Mouse (Mus musculus): ENCODE results near the gene Lrrc52. TPM values are rescaled to one million over a fixed set of nuclear protein-coding genes. Genes with fewer than 3 reads are reported as not detected.

The Lrrc52 gene
- polyA plus RNA-seq, 1 experiment from 2014 or later: not detected

DNA sequence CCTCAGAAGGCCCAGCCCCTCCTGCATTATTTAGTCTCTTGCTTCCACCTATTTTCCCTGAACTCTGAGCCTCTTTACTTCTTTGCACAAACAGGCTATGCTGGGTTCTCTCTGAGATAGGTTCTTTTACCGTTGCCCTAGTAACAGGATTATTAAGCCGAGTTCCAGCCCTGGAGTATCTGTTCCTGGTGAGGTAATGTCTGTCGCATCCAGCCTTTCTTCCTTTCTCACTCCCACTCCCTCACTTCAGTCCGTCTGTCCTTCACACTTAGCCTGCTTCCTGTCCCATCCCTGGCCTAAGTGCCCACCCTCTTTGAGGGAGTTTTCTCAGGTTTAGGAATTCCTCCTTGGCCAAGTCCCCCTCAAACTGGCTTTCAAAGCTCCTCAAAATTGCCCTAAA, 7.0 kb upstream of the Lrrc52 start:
- POLR2A ChIA-PET: no interaction called here
- CTCF ChIA-PET: no interaction called here
- no peaks in the 10 kb centered on the region for H3K27me3 ChIP-seq
- in situ Hi-C loops (cut with MboI; ENCODE audit: low pct_unique_long_range_greater_than_20kb): no loop called here
- ATAC-seq (no peak), DNase-seq (ENCODE audit: low read depth, low spot score) (no peak)
- no peak for TF ChIP-seq CTCF (IDR thresholded peaks at IDR 0.05)

DNA sequence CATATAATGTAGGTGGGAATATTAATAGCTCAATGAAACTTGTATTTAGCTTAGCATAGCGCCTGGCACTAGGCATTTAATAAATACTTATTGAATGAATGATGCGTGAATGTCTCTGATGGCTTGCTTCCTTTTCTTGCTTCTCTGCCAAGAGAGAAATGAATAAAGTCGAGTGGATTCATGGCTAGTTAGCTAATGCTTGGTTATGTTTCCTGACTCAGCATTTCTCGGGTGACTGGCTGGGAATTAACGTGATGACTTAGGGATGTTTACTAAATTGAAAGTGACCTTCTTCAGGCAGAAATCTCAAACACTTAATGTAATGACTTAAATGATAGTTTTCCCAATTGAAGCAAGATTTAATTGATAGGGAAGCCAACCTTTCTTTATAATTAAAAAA, 1.3 kb upstream of the Lrrc52 start:
- no peak for TF ChIP-seq CTCF (IDR thresholded peaks at IDR 0.05)
- no peak for DNase-seq (ENCODE audit: low read depth, low spot score)
- peaks cover 24% of the 10 kb centered on the region for H3K27me3 ChIP-seq
- ATAC-seq: no peak
- ChIA-PET POLR2A (no interaction called here), CTCF (interaction anchor here (0.9 kb wide), 1 partner anchor 47 kb away, joined by 3 read pairs; no protein-coding TSS in a partner anchor)
- in situ Hi-C loops (cut with MboI; ENCODE audit: low pct_unique_long_range_greater_than_20kb): no loop called here

DNA sequence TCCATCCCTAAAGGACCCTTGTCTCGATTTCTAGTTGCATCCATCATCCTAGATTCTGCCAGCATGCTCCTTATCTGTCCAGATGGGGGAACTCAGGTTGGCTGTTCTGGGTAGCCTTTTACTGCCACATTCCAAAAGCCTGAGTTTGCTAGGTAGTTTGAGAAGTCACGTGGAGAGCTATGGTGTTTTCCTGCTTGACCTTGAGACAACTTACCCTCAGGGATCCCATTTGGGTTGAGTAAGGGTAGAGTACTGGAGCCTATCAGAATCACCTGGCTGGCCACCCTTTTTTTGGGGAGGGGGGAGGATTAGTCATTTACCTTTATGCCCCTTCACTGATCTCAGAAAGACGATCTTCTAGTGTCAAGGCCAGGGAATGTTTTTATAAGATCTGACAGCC, 9.3 kb downstream of the Lrrc52 start:
- ChIA-PET POLR2A (no interaction called here), CTCF (no interaction called here)
- peaks cover 24% of the 10 kb centered on the region for H3K27me3 ChIP-seq
- TF ChIP-seq CTCF (IDR thresholded peaks at IDR 0.05): no peak
- ATAC-seq (no peak), DNase-seq (ENCODE audit: low read depth, low spot score) (no peak)
- in situ Hi-C loops (cut with MboI; ENCODE audit: low pct_unique_long_range_greater_than_20kb): no loop called here

DNA sequence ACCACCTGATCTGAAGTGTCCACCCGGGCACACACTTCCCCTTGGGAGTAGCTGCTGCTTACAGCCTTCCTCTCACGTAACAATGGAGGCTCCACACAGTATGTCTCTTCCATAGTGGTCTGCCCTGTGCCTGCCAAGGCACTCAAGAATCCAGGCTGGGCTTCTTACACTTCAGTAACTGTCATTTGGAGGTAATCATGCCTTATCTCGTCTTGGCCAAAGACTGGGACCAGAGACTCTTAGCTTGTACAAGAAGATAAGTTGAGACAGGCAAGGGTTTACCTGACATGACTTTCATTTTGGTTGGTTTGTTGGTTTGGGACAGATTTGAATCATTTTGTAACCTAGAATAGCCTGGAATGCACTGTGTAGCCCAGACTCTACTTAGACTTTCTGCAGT, 13.5 kb downstream of the Lrrc52 start:
- H3K27me3 ChIP-seq: peaks cover 31% of the 10 kb centered on the region
- ChIA-PET POLR2A (no interaction called here), CTCF (no interaction called here)
- no peak for DNase-seq (ENCODE audit: low read depth, low spot score)
- TF ChIP-seq CTCF (IDR thresholded peaks at IDR 0.05): no peak
- ATAC-seq: no peak
- in situ Hi-C loops (cut with MboI; ENCODE audit: low pct_unique_long_range_greater_than_20kb): no loop called here

DNA sequence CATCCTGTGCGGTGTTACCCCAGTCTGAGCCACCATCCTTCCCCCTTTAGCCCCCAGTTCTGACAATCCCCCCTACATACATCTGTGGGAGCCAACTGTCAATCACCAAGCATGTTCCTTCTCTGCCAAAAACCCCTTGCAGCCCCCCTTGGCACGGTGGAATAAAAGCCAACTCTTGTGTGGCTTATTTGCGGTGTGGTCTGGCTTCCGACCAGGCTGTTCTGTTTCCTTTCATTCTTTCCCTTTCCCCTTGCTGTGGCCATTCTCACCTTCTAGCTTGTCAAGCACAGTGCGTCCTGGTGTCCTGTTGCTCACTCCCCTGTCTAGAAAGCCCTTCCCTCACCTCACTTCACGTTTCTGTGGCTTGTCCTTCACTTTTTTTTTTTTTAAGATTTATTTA, 14.1 kb downstream of the Lrrc52 start:
- POLR2A ChIA-PET: no interaction called here
- ATAC-seq (no peak), DNase-seq (ENCODE audit: low read depth, low spot score) (no peak)
- in situ Hi-C loops (cut with MboI; ENCODE audit: low pct_unique_long_range_greater_than_20kb): no loop called here
- H3K27me3 ChIP-seq: peaks cover 34% of the 10 kb centered on the region
- no peak for TF ChIP-seq CTCF (IDR thresholded peaks at IDR 0.05)
- CTCF ChIA-PET: no interaction called here

DNA sequence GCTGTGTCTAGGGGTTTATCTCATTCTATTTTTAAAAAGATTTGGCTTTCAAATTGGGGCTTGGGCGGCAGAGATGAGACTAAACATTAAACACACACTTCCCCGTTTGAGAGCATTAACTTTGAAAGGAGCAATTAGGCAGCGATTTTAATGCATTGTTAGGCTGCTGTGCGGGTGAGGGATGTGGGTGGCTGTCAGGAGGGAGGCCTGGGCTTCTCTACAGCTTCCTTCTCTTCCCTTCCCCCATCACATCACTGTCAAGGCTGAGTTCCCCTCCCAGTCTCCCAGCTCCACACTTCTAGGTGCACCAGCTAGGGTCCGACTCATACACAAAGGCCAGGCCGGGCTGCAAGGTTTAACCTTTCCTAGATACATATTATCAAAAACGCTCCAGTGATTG, 18.0 kb downstream of the Lrrc52 start:
- in situ Hi-C loops (cut with MboI; ENCODE audit: low pct_unique_long_range_greater_than_20kb): no loop called here
- peaks cover 32% of the 10 kb centered on the region for H3K27me3 ChIP-seq

DNA sequence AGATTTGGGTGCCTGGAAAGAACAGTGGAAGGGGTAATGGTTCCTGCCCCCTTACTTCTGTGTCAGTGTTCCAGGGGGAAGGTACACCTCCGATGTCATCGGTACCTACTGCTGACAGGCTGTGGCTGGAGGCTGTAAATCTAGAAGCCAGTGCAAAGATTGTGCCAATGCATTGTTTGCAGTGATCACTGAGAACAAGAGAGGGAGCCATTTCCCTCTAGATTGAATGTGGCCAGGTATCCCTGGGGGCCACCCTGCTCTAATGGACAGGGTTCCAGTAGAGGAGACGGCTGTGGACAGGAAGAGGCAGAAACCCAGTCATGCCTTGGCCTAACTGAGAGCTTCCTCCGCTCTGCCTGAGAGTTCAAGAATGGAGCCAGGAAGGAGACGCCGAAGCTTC, 18.5 kb downstream of the Lrrc52 start:
- ATAC-seq (no peak), DNase-seq (ENCODE audit: low read depth, low spot score) (no peak)
- H3K27me3 ChIP-seq: peaks cover 27% of the 10 kb centered on the region
- ChIA-PET POLR2A (no interaction called here), CTCF (no interaction called here)
- in situ Hi-C loops (cut with MboI; ENCODE audit: low pct_unique_long_range_greater_than_20kb): no loop called here
- no peak for TF ChIP-seq CTCF (IDR thresholded peaks at IDR 0.05)

More for the DNA sequence above, 18.0 kb downstream of the Lrrc52 start:
- POLR2A ChIA-PET: no interaction called here
- CTCF ChIA-PET: no interaction called here
- DNase-seq (ENCODE audit: low read depth, low spot score) (no peak), ATAC-seq (no peak)
- TF ChIP-seq CTCF (IDR thresholded peaks at IDR 0.05): no peak

DNA sequence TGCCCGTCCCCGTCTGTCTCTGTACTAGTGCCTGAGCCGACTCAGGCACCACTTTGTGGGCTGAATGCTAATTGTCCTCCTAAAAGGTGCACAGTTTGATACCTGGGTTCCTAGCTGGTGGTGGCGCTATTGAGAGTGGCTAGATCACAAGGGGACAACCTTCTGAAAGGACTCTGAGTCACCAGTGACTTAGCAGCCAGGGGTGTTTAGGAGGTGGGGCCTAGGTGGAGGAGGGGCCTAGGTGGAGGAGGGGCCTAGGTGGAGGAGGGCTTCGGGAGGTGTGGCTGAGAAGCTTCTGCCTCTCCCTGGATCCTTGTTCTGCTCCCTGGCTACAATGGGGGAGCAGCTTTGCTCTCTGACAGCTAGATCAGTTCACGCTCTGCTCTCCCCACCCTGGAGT, 20.1 kb downstream of the Lrrc52 start:
- ChIA-PET CTCF (no interaction called here), POLR2A (no interaction called here)
- DNase-seq (ENCODE audit: low read depth, low spot score): no peak
- H3K27me3 ChIP-seq: peaks cover 24% of the 10 kb centered on the region
- no peak for TF ChIP-seq CTCF (IDR thresholded peaks at IDR 0.05)
- in situ Hi-C loops (cut with MboI; ENCODE audit: low pct_unique_long_range_greater_than_20kb): no loop called here
- no peak for ATAC-seq

DNA sequence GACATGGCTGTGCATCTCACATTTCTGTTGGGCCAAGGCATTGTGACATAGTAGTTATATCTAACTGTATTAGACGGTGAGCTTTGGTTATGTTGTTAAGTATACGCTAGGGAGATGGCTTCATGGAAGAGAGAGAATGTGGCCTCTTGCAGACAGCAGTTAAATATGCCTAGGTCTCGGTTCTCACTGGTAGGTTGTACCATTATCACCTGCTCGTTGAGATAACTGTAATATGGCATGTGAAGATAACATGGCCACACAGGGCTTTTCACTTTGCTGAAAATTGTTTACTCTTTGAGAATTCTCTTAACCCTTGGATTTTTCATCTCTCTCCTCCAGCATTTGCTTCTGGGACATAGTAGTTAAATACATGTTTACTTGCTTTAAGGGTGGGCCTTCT, 21.4 kb downstream of the Lrrc52 start:
- no peak for TF ChIP-seq CTCF (IDR thresholded peaks at IDR 0.05)
- in situ Hi-C loops (cut with MboI; ENCODE audit: low pct_unique_long_range_greater_than_20kb): no loop called here
- ChIA-PET CTCF (no interaction called here), POLR2A (no interaction called here)
- DNase-seq (ENCODE audit: low read depth, low spot score) (no peak), ATAC-seq (no peak)
- peaks cover 33% of the 10 kb centered on the region for H3K27me3 ChIP-seq

DNA sequence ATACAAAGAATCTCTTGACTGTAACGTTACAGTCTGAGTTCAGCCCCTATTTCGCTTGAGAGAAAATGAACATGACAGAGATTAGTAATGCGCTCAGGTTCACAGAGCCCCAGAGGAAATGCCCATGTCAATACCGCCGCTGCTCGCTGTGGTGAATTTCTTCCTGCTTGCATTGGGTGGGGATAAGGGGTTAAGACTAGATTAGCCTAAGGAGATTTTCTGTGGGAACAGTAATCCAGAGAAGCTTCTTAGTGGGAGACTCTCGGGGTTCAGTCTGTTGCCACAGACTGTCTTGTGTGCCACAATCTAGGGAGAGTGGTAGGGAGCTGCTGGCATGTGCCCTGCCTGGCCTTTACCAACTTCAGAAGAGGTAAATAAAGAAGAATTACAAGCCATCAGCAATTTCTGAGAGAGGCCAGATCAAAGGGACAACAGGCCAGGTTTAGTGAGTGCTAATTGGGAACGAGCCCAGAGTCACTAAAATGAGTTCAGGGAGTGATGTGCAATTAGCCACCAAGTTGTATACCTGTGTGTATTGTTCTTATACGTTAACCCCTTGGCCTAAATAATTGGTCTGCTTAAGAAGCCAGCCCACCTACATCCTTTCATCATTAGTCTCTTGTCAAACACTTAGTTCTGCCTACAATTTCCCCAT, 28.2 kb downstream of the Lrrc52 start:
- peaks cover 39% of the 10 kb centered on the region for H3K27me3 ChIP-seq
- no peak for ATAC-seq
- DNase-seq (ENCODE audit: low read depth, low spot score): no peak
- in situ Hi-C loops (cut with MboI; ENCODE audit: low pct_unique_long_range_greater_than_20kb): no loop called here
- ChIA-PET POLR2A (no interaction called here), CTCF (no interaction called here)
- no peak for TF ChIP-seq CTCF (IDR thresholded peaks at IDR 0.05)

DNA sequence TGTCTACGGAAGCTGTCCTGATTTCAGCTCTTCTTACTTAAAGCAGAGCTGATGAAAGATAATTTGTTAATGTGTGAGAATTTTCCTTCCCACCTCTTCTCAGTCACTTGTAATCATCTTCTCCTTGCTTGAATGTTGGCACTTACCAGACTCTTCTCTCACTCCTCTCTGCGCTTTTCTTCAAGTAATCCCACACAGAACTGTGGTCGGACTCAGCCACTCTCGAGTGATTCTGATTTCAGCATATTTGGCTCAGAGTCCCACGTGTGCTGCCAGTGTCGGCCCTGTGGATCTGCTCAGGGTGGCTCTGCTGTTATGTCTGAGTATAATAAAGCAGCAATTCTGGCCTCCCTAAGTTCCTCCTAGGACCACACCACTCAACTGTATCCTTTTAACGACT, 29.5 kb downstream of the Lrrc52 start:
- peaks cover 39% of the 10 kb centered on the region for H3K27me3 ChIP-seq
- CTCF ChIA-PET: no interaction called here
- DNase-seq (ENCODE audit: low read depth, low spot score) (no peak), ATAC-seq (no peak)
- TF ChIP-seq CTCF (IDR thresholded peaks at IDR 0.05): no peak
- POLR2A ChIA-PET: no interaction called here
- in situ Hi-C loops (cut with MboI; ENCODE audit: low pct_unique_long_range_greater_than_20kb): no loop called here

DNA sequence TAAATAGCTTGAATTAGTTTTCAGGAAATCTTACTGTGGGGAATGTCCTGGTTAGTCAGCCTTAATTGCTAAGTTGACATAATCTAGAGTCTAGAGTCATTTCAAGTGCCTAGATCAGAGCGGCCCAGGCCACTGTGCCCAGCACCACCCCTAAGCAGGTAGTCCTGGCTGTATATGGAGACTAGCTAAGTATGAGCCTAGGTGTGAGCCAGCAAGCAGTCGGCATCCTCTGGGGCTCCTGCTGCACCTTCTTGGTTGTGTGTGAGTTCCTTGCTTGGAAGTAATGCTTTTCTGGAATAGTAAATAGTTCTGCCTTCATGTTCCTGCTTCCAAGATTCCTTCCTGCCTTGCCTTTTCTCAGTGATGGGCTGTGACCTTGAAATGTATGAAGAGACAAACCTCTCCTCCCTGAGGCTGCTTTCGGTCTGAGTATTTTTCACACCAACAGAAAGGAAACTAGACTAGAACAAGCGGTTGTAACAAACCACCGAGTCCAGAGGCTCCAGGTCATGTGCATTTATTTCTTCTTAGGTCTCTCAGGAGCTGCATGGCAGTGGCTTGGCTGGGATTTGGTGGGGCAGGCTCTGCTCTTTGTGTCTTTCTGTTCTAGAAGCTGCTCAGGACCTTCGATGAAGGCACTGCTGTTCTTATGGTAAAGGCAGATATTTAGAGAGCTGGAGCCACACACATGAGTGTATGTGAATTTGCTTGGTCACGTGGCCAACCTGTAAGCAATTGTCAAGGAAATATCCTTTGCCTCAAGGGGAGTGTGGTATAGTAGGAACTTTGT, 30.2 kb downstream of the Lrrc52 start:
- H3K27me3 ChIP-seq: peaks cover 42% of the 10 kb centered on the region
- ATAC-seq (no peak), DNase-seq (ENCODE audit: low read depth, low spot score) (no peak)
- in situ Hi-C loops (cut with MboI; ENCODE audit: low pct_unique_long_range_greater_than_20kb): no loop called here
- CTCF ChIA-PET: no interaction called here
- no peak for TF ChIP-seq CTCF (IDR thresholded peaks at IDR 0.05)
- POLR2A ChIA-PET: no interaction called here

Data from Patski (cell line).